Mouse (Mus musculus): Measurements from ENCODE around the gene Ugt1a5.

DNA sequence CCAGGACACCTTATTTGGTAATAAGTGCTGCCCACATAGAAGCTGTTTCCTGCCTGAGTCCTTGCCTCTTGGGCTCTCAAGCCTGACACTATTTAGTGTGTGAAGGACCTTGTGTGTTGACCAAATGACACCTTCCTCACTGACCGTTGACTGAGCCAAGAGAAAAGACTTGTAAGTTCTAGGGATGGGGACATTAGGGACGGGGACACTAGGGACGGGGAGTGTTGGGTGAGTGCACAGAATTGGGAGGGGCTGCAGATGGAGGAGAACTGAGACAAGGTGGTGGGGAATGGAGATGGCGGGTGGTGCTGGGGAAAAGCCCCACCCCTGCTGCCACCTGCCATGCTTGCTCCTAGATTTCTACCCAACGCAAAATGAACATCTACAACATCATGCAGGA is 64.2 kb downstream of the Ugt1a5 start:
- TF ChIP-seq CTCF (IDR thresholded peaks at IDR 0.05 in 2 of 3, conservative IDR thresholded peaks at IDR 0.05 in 1 of 3; ENCODE audit: control insufficient read depth in 1 of 3, insufficient read depth in 1 of 3, low read depth in 2 of 3, low read length in 3 of 3, poor library complexity in 1 of 3, severe bottlenecking in 1 of 3) = no peak
- no peak for TF ChIP-seq MXI1 (IDR thresholded peaks at IDR 0.05; ENCODE audit: low read depth, low read length)
- no peak for TF ChIP-seq POLR2AphosphoS2 (IDR thresholded peaks at IDR 0.05; ENCODE audit: low read length)
- no peak for TF ChIP-seq MAX (IDR thresholded peaks at IDR 0.05; ENCODE audit: low read length)
- TF ChIP-seq TBP (IDR thresholded peaks at IDR 0.05; ENCODE audit: low read depth, low read length) = no peak
- TF ChIP-seq BHLHE40 (IDR thresholded peaks at IDR 0.05; ENCODE audit: borderline replicate concordance, low read depth, low read length) = no peak
- no peak for TF ChIP-seq ZC3H11A (IDR thresholded peaks at IDR 0.05; ENCODE audit: low read depth, low read length)
- TF ChIP-seq ELF1 (IDR thresholded peaks at IDR 0.05; ENCODE audit: low read depth, low read length) = no peak
- TF ChIP-seq ZKSCAN1 (IDR thresholded peaks at IDR 0.05; ENCODE audit: low read depth, low read length) = no peak
